9 mouse cellular contexts compared by ENCODE assay signal in genomic region chr4:127986491-127987075, GRCm38 (mm10). TPM values are rescaled to one million over a fixed set of nuclear protein-coding genes. Genes with fewer than 3 reads are reported as not detected.
A peak's percentile ranks its signal among the peaks of the same experiment; 100 is the strongest.
DNase-seq lines count a peak whose midpoint lies in the region; ATAC-seq and TF ChIP-seq lines count a peak whose summit lies in the region.
"Had no signal": no experiment of that assay in that cellular context is flagged by ENCODE, and none has a peak within 500 bp of the region (broad histone marks: within the 10 kb centered on the region; RNA-seq: fewer than 3 reads in every experiment).

No protein-coding gene starts in this region.

- no peak overlapping the region; the same call in 1 of the 2 replicates for H3K4me3 ChIP-seq in neural tube, embryonic 11.5 days (ENCODE audit: low read depth, low read length)
- H3K4me3 ChIP-seq in stomach, postnatal 0 days (ENCODE audit: low read depth, low read length): no peak overlapping the region

- no peaks in the 10 kb centered on the region for H3K9me3 ChIP-seq in neural tube, embryonic 11.5 days (ENCODE audit: control insufficient read depth, low read length)
- H3K9me3 ChIP-seq in stomach, postnatal 0 days (ENCODE audit: control insufficient read depth, low read length): no peaks in the 10 kb centered on the region

- no peak for ATAC-seq in cerebellum, adult (ENCODE audit: insufficient number of reproducible peaks, low FRiP score, low TSS enrichment)
- no peak for ATAC-seq in neural tube, embryonic 11.5 days (ENCODE audit: insufficient read depth, low FRiP score, low TSS enrichment)
- ATAC-seq in stomach, postnatal 0 days (ENCODE audit: low FRiP score, low TSS enrichment): no peak

- no peak for TF ChIP-seq EP300 in stomach, postnatal 0 days (optimal IDR thresholded peaks at IDR 0.05)

- 2% methylated on average over 25 of the region's 25 CpGs for WGBS in neural tube, embryonic 11.5 days
- 4% methylated on average over 25 of the region's 25 CpGs for WGBS in stomach, postnatal 0 days

- H3K36me3 ChIP-seq in neural tube, embryonic 11.5 days (ENCODE audit: control insufficient read depth, insufficient read depth, low read length): no peaks in the 10 kb centered on the region
- H3K36me3 ChIP-seq in stomach, postnatal 0 days (ENCODE audit: control insufficient read depth, insufficient read depth, low read length): no peaks in the 10 kb centered on the region

- peak; percentile 47 for DNase-seq in cerebellum, adult 11-12 months
- DNase-seq in embryo, embryonic 11 days: peak; percentile 31
- DNase-seq in layer of hippocampus, adult 9-11 months: peak; percentile 40
- peak; percentile 47 for DNase-seq in neural tube, embryonic 11.5 days (ENCODE audit: low spot score)
- no peak for DNase-seq in stomach, postnatal 0 days (ENCODE audit: low spot score)
- DNase-seq in gastrocnemius, postnatal 36 days: no peak
- no peak for DNase-seq in ovary, postnatal 36 days (ENCODE audit: low spot score)

- intact Hi-C loops in gastrocnemius, postnatal 36 days (cut with DNase I): no loop called here

- peaks cover 3% of the 10 kb centered on the region; the same call in 1 of the 2 replicates for H3K4me1 ChIP-seq in neural tube, embryonic 11.5 days (ENCODE audit: control insufficient read depth, insufficient read depth, low read length)
- H3K4me1 ChIP-seq in stomach, postnatal 0 days (replicated peaks; ENCODE audit: control insufficient read depth, insufficient read depth): no peaks in the 10 kb centered on the region

- H3K9ac ChIP-seq in neural tube, embryonic 11.5 days (ENCODE audit: low read length): no peak overlapping the region
- H3K9ac ChIP-seq in stomach, postnatal 0 days (ENCODE audit: low read length): no peak overlapping the region

- no peak overlapping the region for H3K27ac ChIP-seq in neural tube, embryonic 11.5 days (ENCODE audit: low read depth, low read length)
- no peak overlapping the region for H3K27ac ChIP-seq in stomach, postnatal 0 days (replicated peaks)

- no peak for TF ChIP-seq CTCF in stomach, postnatal 0 days (IDR thresholded peaks at IDR 0.05; ENCODE audit: low read depth)

- H3K27me3 ChIP-seq in neural tube, embryonic 11.5 days (ENCODE audit: control insufficient read depth, insufficient read depth, low read length): peaks cover 45% of the 10 kb centered on the region
- peaks cover 7% of the 10 kb centered on the region; the same call in 1 of the 2 replicates for H3K27me3 ChIP-seq in stomach, postnatal 0 days (ENCODE audit: control insufficient read depth, insufficient read depth, low read length)

- peak overlapping the region; percentile 30 for H3K4me2 ChIP-seq in neural tube, embryonic 11.5 days (ENCODE audit: low read depth)
- H3K4me2 ChIP-seq in stomach, postnatal 0 days (replicated peaks; ENCODE audit: low read depth): no peak overlapping the region

RNA-seq across cellular contexts. Expression of gene Csmd2, which starts 1.1 kb away (rescaled TPM):
- polyA plus RNA-seq in neural tube, embryonic 11.5 days (2014; fragmentation: Nextera tagmentation; extraction: Ambion mirVana): 1.1 and 1.4 TPM in 2 replicates
- 0.16 TPM in 2 replicates for polyA plus RNA-seq in stomach, postnatal 0 days (2015; fragmentation: Nextera tagmentation; extraction: Ambion mirVana)
- total RNA-seq in gastrocnemius, postnatal 36 days (2021): not detected
- total RNA-seq: liver, adult 2 months had no signal
- polyA plus RNA-seq: liver, adult 2 months had no signal

RNA-seq across cellular contexts. Expression of gene CK137956, which starts 15.8 kb away (rescaled TPM):
- 0.48 and 0.50 TPM in 2 replicates for polyA plus RNA-seq in neural tube, embryonic 11.5 days (2014; fragmentation: Nextera tagmentation; extraction: Ambion mirVana)
- polyA plus RNA-seq in stomach, postnatal 0 days (2015; fragmentation: Nextera tagmentation; extraction: Ambion mirVana): not detected in 2 replicates
- total RNA-seq in gastrocnemius, postnatal 36 days (2021): not detected
- total RNA-seq: liver, adult 2 months had no signal
- polyA plus RNA-seq: liver, adult 2 months had no signal

Comparison
In these comparisons a context has a peak if more than half of its experiments do, and no peak if none do; other contexts are left out.
1. DNase-seq: peak in cerebellum, adult 11-12 months (single experiment), embryo, embryonic 11 days (single experiment), layer of hippocampus, adult 9-11 months (single experiment) and neural tube, embryonic 11.5 days (single experiment); none in stomach, postnatal 0 days (single experiment), gastrocnemius, postnatal 36 days (0 of 2) and ovary, postnatal 36 days (single experiment).